Mouse (Mus musculus): ENCODE measurements around the gene Sntb2.

Gene Sntb2

DNA sequence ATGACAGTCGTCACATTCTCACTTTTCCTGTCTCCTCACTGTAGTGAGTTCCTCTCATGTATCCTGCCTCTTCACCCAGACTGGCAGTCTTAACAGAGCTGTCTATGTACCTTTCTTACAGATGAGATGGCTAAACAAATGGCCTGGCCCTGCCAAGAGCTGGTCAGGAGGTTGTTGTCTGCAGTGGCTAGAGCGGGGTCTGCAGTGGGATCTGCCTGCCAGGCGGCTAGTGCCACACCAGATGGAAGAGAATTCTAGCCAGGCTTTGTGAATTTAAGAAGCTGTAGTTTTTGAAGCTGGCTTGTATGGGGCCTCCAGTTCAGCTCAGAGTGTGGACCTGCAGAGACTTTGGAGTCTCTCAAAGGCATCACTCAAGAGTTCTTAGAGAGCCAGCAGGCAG, 100.1 kb downstream of the Sntb2 start:
- DNase-seq (ENCODE audit: low spot score) = no peak

DNA sequence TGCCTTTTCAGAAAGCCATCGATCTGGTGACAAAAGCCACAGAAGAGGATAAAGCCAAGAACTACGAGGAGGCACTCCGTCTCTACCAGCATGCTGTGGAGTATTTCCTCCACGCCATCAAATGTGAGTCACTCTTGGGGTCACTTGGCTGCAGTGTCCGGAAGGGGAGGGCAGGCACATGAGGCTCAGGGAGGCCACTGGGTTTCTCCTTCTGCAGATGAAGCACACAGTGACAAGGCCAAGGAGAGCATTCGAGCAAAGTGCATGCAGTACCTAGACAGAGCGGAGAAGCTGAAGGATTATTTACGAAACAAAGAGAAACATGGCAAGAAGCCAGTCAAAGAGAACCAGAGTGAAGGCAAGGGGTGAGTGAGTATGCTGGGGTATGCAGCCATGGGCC, 101.1 kb downstream of the Sntb2 start:
- DNase-seq (ENCODE audit: low spot score) = no peak

DNA sequence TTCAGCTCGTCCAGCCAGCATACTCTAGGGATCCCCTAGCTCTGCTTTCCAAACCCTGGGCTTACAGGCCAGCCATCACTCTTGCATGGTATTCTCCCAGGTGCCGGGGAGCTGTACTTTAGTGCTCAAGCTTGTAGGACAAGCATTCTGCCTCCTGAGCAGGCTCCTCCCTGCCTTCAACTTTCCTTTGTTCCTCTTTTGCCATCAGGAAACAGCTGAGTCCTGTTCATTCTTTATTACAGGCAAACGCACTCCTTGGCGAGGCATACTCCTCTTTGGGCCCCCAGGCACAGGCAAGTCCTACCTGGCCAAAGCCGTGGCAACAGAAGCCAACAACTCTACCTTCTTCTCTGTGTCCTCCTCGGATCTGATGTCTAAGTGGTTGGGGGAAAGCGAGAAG, 105.1 kb downstream of the Sntb2 start:
- no peak for DNase-seq (ENCODE audit: low spot score)

DNA sequence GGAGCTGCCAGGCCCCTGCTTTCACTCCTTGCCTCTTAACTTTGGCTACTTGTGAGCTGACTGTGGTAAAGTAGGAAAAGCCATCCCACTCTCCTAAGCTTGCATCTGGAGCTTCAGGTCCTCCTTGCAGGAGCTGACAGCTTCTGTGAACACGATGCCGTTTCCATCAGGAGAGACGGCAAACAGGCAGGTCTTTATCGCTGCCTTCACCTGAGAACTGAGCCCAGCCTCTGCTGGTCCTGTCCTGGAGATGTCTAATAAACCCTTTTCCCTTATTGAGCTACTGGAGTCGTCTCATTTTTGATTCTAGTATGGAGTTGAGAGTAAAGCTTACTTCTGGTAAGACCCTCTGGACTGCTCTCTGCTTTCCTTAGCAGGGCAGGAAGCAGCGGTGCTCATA, 109.9 kb downstream of the Sntb2 start:
- DNase-seq (ENCODE audit: low spot score) = no peak

DNA sequence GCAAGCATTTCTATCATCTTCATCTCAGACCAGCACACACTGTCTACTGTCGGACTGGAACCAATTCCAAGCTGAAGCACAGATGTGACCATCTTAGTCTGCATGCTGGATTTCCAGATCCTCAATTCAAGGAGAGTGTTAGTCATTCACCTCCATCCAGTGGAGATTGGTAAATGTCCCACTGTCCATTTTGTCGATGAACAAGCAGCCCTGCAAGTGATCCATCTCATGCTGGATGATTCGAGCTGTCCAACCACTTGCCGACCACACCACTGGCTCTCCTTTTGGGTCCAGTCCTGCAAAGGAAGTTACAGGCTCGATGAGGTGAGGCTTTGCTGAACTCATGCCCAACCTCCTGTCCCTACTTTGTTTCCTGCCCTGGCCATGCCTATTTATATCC, 111.4 kb downstream of the Sntb2 start:
- no peak for DNase-seq (ENCODE audit: low spot score)

DNA sequence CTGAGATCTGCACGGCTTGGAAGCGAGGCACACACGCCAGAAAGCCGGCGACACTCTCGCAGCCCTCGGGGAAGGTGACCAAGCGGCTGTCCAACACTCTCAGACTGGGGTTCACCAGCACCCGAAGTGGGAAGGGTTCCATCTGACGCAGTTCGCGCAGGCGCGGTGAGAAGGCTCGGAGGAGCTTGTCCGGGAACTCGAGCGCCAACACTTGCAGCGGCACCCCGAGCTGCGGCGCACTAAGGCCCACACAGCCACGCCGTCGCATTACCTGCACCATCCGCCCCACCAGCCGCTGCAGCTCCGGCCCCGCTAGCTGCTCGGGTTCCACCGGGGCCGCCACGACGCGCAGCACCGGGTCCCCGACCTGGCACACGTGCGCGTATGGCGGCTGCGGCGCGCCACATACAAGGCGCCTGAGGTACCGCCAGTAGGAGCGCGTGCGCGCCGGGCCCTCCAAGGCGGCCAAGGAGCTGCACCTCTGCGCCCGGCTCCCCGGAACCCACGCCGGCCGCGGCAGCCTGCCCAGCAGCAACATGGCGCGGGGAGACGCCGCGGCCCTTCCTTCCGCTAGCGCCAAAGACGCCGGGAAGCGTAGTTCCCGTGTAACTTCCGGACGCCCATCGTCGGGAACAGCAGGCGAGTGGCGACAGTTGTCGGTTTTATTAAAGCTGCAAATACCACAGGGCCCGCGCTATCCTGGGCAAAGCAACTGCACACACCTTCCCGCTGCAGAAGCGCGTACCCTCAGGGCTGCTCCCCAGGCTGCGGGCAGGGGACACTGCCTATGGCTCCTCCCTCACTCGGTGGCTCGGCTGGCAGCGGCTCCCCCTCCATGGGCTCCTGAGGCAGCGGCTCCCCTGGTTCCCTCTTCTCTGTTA, 112.8 kb downstream of the Sntb2 start, which contains the start of gene Pdf:
Gene Pdf, minus strand, starts transcription at position 554 of the 881 bp plus-strand sequence.
- peak; percentile 52 for DNase-seq (ENCODE audit: low spot score)

DNA sequence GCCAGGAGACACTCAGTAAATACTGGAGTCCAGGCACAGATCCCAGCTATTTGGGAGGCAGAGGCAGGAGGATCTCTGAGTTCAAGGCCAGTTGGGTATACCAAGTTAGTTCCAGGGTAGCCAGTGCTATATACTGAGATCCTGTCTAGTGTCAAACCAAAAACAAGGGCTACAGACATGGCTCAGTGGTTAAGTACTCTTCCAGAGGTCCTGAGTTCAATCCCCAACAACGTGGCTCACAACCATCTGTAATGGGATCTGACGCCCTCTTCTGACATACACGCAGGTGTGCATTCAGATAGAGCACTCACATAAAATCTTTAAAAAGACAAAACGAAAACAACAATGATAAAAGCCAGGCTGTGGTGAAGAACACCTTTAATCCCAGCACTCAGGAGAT, 113.9 kb downstream of the Sntb2 start:
- DNase-seq (ENCODE audit: low spot score) = no peak

DNA sequence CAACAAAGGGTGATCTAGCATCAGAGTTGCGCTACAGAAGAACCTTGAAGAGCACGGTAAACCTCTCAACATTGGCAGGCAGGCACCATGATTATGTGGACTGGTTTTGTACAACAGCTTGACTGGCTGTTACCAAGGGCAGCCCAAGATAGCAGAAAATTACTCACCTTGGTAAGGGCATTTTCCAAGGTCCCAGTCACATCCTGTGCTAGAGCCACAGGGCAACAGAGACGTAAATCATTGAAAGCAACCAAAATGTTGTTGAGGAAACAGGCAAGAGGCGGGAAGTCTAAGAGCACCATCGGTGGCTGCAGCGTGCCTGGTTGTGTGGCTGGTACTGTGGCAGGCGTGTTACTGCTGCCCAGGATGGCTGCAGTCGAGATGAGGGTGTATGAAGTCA, 116.5 kb downstream of the Sntb2 start:
- no peak for DNase-seq (ENCODE audit: low spot score)

DNA sequence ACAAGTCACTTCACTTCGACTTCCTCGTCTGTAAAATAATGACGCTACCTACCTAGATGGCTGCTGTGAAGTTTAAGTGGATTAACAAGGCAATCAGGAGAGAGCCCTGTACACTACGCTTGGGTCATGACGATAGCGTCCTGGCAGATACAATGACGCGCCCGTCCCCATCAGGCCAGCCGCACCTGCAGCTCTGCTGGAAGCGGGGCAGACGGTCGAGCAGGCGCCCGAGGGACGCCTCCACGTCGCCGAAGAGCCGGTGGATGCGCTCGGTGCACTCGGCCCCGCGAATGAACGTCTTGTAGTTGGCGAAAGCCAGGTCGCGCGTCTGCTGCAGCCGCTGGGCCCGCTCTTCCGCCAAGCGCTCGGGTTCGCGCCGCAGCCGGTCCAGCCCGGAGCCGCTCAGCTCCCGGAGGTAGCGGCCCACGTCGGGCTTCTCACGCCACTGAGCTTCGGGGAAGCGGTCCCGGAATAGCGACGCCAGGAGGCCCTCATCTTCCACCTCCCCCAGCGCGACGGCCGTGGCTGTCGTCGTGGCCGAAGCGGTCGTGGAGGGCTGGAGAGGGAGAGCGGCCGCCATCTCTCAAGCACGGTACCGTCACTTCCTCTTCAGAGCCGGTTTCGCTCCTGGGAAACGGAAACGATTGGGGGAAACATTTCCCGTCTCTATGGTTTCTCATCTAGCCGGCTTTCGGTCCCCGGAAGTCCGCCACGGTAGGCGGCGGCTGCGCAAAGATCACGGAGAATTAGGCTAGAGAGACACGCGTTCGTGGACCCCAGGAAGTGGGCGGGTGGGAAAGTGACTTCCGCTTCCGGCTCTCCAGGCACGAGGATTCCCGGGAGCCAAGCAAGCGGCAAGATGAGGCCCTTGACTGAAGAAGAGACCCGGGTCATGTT, 120.8 kb downstream of the Sntb2 start, which contains the start of the genes Cog8 and Nip7:
Gene Cog8, minus strand, starts transcription at position 614 of the 897 bp plus-strand sequence.
Gene Nip7, plus strand, starts transcription at position 802 of the 897 bp plus-strand sequence.
- peak; percentile 84 for DNase-seq (ENCODE audit: low spot score)

DNA sequence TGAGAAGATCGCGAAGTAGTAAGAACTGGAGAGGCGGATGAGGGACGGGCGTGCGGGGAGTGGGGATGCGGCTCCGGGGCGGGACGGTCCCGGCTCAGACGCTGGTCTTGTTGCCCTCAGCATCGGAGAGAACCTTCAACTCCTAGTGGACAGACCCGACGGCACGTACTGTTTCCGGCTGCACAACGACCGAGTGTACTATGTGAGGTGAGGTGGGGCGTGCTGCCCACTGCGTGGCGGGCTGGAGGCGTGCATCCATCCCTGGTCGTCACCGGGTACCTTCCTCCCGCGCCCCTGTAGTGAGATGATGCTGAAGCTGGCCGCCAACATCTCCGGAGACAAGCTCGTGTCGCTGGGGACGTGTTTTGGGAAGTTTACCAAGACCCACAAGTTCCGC, 121.4 kb downstream of the Sntb2 start:
- no peak for DNase-seq (ENCODE audit: low spot score)

DNA sequence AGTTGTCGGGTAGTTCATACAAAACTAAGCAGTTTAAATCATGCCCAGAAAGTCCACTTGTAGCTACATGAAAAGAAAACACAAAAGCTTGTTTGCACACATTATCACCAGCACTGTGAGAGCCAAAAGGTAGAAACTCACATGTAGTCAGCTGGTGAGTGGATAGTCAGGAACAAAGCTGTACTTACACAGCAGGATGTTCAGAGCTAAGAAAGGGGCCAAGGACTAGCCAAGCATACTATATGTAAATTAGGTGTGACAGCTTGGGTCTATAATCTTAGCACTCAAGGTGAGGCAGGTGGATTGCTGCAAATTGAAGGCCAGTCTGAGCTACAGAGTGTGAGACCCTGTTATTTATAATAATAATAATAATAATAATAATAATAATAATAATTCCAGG, 127.1 kb downstream of the Sntb2 start:
- DNase-seq (ENCODE audit: low spot score) = no peak

DNA sequence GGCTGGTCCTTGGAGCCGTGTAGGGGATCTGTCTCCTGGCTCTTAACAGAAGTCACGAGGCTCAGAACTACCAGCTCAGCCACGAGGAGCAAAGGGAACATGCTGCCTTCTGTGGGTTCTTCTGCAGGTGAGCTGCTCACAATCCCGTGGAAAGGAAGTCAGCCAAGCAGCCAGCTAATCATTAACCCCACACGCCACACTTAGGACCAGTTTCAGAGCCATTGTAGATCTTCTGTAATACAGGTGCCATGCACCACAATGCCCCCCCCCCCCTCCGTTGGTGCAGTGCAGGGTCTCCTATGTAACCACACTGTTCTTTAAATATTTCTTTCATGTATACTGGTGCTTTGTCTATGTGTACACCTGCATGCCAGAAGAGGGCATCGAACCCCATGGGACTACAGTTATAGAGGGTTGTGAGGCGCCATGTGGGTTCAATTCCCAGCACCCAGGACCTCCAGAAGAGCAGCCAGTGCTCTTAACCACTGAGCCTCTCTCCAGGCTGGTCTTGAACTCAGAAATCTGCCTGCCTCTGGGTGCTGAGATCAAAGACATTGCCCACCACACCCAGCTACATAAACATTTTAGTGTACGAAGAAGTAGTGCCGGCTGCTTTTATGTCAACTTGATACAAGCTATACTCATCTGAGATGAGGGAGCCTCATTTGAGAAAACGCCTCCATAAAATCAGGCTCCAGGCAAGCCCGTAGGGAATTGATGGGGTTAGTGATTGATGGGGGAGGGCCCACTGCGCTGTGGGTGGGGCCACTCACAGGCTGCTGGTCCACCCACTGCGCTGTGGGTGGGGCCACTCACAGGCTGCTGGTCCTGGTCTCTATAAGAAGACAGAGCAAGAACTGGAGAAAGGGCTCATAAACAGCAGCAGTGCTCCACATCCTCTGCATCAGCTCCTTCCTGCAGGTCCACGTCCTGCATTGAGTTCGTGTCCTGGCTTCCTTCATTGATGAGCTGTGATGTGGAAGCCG, 130.3 kb downstream of the Sntb2 start, which contains the start of gene Tmed6:
Gene Tmed6, minus strand, starts transcription at position 134 of the 986 bp plus-strand sequence.
- peak; percentile 51 for DNase-seq (ENCODE audit: low spot score)
